Mouse (Mus musculus) kidney, adult 2 months (tissue): Measurements from ENCODE around the gene Rrp7a. TPM values are rescaled to one million over a fixed set of nuclear protein-coding genes. Genes with fewer than 3 reads are reported as not detected.
A peak's percentile ranks its signal among the peaks of the same experiment; 100 is the strongest.

Experiments used
- DNase-seq: peaks from one replicate; pipeline ENCODE4 v3.0.0; 2021
- H3K27ac ChIP-seq: fragments of 200-500 bp; 2 replicates; pipeline ENCODE4 v1.5.1; 2012; ENCODE audit warnings: low read depth, low read length, control low read depth, inconsistent platforms; ENCODE audit not compliant: insufficient read depth
- H3K27me3 ChIP-seq: fragments of 200-500 bp; replicated peaks from 2 replicates; pipeline ENCODE4 v1.6.1; 2012; ENCODE audit warnings: mild to moderate bottlenecking, moderate library complexity, low read length, inconsistent platforms; ENCODE audit not compliant: control insufficient read depth, insufficient read depth
- H3K36me3 ChIP-seq: fragments of 200-500 bp; 2 replicates; pipeline ENCODE4 v1.6.1; 2012; ENCODE audit warnings: mild to moderate bottlenecking, moderate library complexity, low read length, inconsistent platforms; ENCODE audit not compliant: control insufficient read depth, insufficient read depth
- H3K4me1 ChIP-seq: fragments of 200-500 bp; 2 replicates; pipeline ENCODE4 v1.6.1; 2011; ENCODE audit warnings: low read length; ENCODE audit not compliant: control insufficient read depth, insufficient read depth
- H3K4me3 ChIP-seq: fragments of 200-500 bp; 2 replicates; pipeline ENCODE4 v1.5.1; 2011; ENCODE audit warnings: mild to moderate bottlenecking, low read depth, low read length, control low read depth; ENCODE audit not compliant: insufficient read depth
- CTCF ChIP-seq: fragments of 200-500 bp; conservative IDR thresholded peaks from 2 replicates; pipeline ENCODE4 v1.5.1; 2011; ENCODE audit warnings: low read depth, mild to moderate bottlenecking, control low read depth, low read length, moderate library complexity, mixed read lengths; ENCODE audit not compliant: insufficient read depth, insufficient read length
- POLR2A ChIP-seq: fragments of 200-500 bp; IDR thresholded peaks from one replicate; pipeline ENCODE4 v1.6.1; 2011; ENCODE audit warnings: low read depth, low read length, control low read depth
- WGBS: fragments of 180-500 bp; shearing (Covaris S2); methylation state at CpG from one replicate; pipeline ENCODE4 v1.1.7; 2018; 5-methylcytosine and 5-hydroxymethylcytosine counted together
- polyA plus RNA-seq: library from polyadenylated mRNA; depleted of rRNA; stranded (reverse); fragments of >200 nt; gene quantifications from 2 replicates; pipeline ENCODE4 v1.2.3, GENCODE M21; 2012; rRNA removed

Gene Rrp7a
- polyA plus RNA-seq, result 110 and 126 TPM in 2 replicates

GRCm38 (mm10) chr15:83122566-83123145 lies at the start of gene Rrp7a:
TSS of gene Rrp7a (minus strand) at chr15:83122801.
- H3K27ac ChIP-seq, result no peak within 1 kb of the TSS
- H3K36me3 ChIP-seq, result 0 out of 2 replicates have a peak, but pooled peaks cover 2% of the 10 kb centered on the region
- 8% methylated on average over 32 of the region's 32 CpGs for WGBS
- no peak for TF ChIP-seq POLR2A
- TF ChIP-seq CTCF, result no peak
- H3K27me3 ChIP-seq, result no peaks in the 10 kb centered on the region
- no peaks in the 10 kb centered on the region for H3K4me1 ChIP-seq
- DNase-seq, result peak; percentile 96
- peak within 1 kb of the TSS; percentile 100 for H3K4me3 ChIP-seq

DNA sequence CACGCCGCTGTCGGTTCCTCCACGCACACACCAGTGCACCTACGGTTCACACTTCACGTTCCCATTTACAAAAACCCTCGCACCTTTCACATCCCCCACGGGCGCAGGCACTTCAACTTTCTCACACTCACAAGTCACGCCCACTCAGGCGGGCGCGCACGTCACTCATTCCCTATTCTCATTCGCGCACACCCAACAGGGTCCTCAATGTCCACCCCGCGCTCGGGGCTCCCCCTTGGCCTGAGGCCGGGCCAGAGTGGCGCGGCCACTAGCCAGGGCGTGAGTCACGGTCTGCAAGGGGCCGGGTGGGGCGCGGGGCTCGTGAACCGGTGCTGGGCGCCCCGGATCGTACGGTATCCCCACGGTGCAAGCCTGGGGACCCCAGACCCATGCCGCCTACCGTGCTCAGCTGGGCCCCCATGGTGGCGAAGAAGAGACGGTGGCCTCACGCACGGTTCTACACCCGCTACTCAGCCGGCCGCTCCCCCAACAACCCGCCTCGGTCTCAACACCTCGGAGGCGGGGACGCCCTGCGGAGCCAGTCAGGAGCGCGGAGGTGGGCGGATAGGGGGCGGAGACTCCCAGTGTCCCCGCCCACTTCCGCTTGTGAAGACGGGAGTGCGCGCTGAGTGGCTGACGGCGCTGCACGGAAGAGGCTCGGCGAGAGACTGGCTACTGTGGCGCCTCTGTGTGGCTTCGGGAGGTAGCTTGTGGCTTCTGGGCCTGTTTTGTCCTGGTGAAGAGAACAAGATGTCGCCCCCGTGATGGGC lies 49.3 kb upstream of the Rrp7a start:
- peak; percentile 98 for DNase-seq
- H3K27ac ChIP-seq, result peak overlapping the region; percentile 77
- under 1% methylated on average over 67 of the region's 67 CpGs for WGBS
- H3K27me3 ChIP-seq, result no peaks in the 10 kb centered on the region
- H3K36me3 ChIP-seq, result no peaks in the 10 kb centered on the region
- H3K4me3 ChIP-seq, result peak overlapping the region; percentile 71
- H3K4me1 ChIP-seq, result peaks cover 32% of the 10 kb centered on the region
- TF ChIP-seq POLR2A (peak; percentile 49), CTCF (peak; percentile 43)

DNA sequence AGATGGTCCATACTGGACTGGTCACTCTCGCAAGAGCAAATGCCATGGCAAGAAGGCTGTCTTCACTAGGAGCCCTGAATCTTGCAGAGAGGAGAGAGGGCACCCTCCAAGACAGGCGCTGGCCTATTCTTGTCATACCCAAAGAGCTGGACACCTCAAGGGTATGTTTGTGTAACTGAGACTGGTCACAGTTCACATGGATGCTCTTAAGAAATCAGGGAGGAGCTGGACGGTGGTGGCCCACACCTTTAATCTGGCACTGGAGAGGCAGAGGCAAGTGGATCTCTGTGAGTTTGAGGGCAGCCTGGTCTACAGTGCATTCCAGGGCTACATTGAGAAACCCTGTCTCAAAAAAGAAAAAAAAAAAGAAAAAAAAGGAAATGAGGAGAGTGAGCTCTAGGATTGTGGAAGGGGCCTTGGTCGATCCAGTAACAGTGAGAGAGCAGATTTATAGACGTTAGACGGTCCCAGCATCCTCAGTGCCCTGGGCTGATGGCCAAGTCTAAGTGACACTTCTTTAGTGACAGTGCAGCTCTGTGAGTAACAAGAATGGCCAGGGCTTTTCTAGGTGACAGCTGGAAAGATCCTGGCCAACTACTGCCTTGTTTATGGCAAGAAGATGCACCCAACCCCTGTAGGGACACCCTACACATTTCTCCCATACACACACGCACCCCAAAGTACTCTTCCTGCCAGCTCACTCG lies 48.5 kb upstream of the Rrp7a start:
- H3K4me1 ChIP-seq, result peaks cover 35% of the 10 kb centered on the region
- DNase-seq, result peak; percentile 38
- H3K27ac ChIP-seq, result no peak overlapping the region
- no peaks in the 10 kb centered on the region for H3K36me3 ChIP-seq
- peak overlapping the region; percentile 71 for H3K4me3 ChIP-seq
- no peak for TF ChIP-seq CTCF
- no peak for TF ChIP-seq POLR2A
- 37% methylated on average over 8 of the region's 8 CpGs for WGBS
- H3K27me3 ChIP-seq, result no peaks in the 10 kb centered on the region

DNA sequence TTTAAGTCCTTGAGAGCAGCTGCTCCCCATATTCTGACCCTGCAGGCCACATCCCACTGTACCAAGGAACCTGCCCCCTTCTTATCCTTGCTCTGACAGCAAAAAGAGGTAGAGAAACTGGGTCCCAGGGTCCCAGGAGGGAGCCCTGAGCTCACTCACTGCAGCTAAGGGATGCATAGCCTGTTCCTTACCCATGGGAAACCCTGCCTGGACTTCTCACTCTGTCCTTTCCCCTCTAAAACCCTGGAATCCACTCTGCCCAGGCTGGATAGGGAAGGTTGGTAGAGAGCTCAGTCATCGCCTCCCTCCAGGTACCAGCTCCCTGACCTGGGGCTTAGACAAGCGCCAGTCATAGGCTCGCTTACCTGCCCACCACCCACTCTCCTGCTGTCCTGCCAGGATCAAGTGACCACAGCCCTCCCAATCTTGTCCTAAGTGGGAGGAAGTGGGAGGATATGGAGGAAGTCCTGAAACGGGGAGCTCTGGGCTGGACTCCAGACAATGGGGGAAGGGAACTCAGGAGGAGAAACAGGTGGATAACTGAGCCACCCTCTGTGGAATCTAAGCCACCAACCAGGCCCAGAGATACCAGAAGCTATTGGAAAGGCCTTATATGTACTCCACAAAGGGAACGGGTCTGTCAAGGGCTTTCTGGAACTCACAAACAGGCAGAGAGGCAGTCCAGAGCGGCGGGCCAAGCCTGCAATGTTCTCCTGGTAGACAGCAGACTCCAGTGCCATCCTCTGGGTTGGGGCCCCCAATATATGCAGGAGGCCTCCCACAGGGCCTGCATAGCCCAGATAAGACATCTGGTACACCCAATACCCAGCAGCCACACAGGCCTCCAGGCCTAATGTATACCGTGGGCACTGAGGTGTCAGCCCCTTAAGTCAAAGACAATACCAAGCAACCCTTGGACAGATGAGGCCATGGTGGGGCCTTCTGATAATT lies 47.4 kb upstream of the Rrp7a start:
- WGBS, result 73% methylated on average over 8 of the region's 8 CpGs
- H3K27ac ChIP-seq, result peak overlapping the region; percentile 40

GRCm38 (mm10) chr15:83168875-83169771 lies 46.5 kb upstream of the Rrp7a start:
- Histone ChIP-seq H3K36me3 (no peaks in the 10 kb centered on the region), H3K27me3 (no peaks in the 10 kb centered on the region), H3K4me3 (peak overlapping the region; percentile 41; the same call in 1 of the 2 replicates), H3K27ac (peak overlapping the region; percentile 40; the same call in 1 of the 2 replicates), H3K4me1 (peaks cover 35% of the 10 kb centered on the region)
- 43% methylated on average over 7 of the region's 7 CpGs for WGBS
- DNase-seq, result peak; percentile 57
- no peak for TF ChIP-seq POLR2A
- 0 out of 2 replicates have a peak, but pooled peaks have one; percentile 2 for TF ChIP-seq CTCF

More for the DNA sequence above, 47.4 kb upstream of the Rrp7a start:
- peaks cover 35% of the 10 kb centered on the region for H3K4me1 ChIP-seq
- no peaks in the 10 kb centered on the region for H3K36me3 ChIP-seq
- DNase-seq, result peak; percentile 67
- peak; percentile 26 for TF ChIP-seq POLR2A
- no peak for TF ChIP-seq CTCF
- peak overlapping the region; percentile 41 for H3K4me3 ChIP-seq
- no peaks in the 10 kb centered on the region for H3K27me3 ChIP-seq
